Mouse (Mus musculus) 3134 (cell line): ENCODE measurements around the gene Krt81.

ENCODE experiments used
- DNase-seq: peaks from one replicate; pipeline ENCODE4 v3.0.0-alpha.2; 2011; ENCODE audit warnings: low spot score; ENCODE audit not compliant: insufficient read length; ENCODE audit errors: extremely low read depth

The Krt81 gene

DNA sequence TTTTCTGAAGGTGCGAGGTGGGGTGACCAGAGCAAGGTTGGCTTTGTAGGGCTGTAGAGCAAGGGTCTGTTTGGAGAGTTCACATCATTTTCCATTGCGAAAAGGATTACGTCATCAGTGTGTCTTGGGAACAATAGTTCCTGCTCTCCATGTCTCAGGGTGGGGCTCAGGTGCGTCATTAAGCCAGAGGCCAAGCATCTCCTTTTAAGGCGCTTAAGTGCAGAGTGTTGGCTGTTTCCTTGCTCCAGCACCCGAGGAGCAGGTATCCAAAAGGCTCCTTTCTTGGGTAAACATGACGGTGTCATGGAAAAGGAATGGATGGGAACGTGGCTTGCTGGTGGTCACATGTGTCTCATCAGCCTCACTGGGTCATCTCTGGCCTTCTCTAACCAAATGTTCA, 8.8 kb downstream of the Krt81 start:
- DNase-seq, result no peak

DNA sequence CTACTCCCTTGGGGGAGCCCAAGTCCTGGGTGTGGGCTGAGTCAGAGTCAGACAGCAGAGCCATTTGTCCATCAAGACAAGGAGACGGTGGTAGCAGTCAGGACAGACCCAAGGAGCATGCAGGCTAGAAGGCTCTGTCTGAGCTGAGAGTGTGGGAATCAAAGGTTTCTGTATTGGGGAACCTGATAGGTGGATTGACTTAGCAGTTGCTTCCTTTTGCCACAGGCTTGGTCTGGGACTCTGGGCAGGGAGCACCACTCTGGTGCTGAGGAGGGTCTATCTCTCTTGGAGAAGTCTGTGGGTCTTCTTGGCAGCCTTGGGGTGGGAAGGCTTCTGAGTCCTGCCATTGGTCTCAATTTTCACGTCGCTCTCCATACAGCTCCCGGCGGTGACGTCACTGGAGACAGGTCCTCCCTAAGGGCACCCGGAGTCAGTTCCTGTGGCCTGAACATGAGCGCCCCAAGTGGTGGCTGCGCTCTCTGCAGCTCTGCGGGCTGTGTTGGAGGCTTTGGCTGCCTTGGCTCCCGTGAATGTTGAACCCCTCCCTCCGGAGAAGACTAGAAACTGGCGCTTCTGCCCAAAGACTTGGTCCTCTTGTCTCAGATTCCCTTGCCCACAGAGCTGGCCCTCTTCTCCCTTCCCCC, 10.3 kb downstream of the Krt81 start:
- peak; percentile 84 for DNase-seq

DNA sequence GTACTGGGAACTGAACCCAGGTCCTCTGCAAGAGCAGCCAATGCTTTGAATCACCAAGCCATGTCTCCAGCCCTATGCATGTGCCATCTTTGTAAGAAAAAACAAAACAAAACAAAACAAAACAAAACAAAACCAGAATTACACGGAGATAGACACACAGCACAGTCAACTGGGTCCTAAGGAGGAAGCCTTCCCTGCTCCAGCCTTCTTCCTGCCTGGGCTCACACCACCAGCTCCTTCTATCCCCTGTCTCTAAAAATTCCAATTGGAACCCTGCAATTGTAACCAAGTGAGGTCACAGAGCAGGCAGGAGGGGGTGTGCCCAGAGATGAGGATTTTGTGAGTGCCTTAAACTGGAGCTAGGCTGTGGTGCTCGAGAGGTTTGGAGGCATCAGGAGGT, 16.1 kb downstream of the Krt81 start, which contains the start of gene Krt88:
TSS of gene Krt88 (plus strand) at position 301 of the 400 bp plus-strand sequence.
- no peak for DNase-seq

- DNase-seq, result no peak
These were observed 17.0 kb downstream of the Krt81 start for GRCm38 (mm10) chr15:101446572-101446971.

- no peak for DNase-seq
These were observed 22.7 kb downstream of the Krt81 start for GRCm38 (mm10) chr15:101440837-101441236.

DNA sequence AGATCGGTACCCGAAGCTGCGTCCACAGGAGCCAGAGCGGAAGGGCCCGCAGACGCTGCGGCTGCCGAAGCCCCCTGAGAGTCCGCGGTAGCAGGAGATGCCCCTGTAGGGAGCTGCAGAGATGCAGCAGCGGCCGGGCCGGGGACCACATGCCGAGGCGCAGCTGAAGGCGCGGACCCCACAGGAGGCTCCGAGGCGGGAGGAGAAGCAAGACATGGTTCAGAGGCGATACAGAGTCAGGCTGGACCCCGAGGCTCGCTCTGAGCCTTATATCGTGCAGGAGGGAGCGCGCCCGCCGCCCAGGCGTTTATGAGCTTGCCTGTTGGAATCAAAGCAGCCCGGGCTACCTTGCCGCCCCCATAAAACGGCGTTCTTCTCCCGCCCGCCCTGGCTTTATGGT, 25.0 kb downstream of the Krt81 start, which contains the start of gene Krt87:
TSS of gene Krt87 (minus strand) at position 250 of the 400 bp plus-strand sequence.
- DNase-seq, result no peak

DNA sequence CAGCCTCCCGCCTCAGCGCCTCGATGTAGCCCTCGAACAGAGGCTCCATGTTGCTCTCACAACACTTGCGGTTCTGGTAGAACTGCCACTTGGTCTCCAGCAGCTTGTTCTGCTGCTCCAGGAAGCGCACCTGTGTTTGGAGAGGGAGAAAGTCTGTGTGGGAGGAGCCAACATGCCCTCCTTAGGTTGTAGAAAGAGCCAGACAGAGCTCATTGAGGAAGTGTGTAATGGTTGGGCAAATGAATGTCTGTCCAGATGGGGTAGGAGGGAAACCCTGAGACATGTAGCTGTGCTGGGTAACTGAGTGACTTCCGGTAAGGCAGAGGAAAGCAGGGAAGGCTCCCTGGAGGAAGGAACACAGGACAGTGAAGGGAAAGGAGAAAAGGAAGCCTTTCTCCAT, 26.9 kb downstream of the Krt81 start:
- DNase-seq, result no peak

DNA sequence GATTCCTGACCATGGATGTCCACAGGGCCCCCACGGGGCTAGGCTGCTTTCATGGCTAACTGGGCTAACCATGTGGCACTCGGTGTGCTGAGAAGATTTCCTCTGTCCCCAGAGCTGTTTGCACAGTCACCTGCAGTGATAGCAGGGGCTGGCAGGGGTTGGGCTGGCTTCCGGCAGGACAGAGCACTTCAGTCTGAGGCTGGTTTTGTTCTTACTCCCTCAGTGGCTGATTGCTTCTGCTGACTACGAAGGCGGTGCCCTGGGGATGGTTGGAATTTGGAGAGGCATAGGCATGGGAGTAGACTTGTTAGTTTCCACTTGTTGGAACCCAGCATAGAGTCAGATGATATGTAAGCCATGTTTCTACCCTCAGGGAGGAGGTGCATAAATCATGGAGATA, 38.6 kb downstream of the Krt81 start:
- DNase-seq, result no peak

GRCm38 (mm10) chr15:101420903-101421302, 42.6 kb downstream of the Krt81 start:
- no peak for DNase-seq

- DNase-seq, result no peak
These were observed 44.6 kb downstream of the Krt81 start for GRCm38 (mm10) chr15:101418950-101419349.

DNA sequence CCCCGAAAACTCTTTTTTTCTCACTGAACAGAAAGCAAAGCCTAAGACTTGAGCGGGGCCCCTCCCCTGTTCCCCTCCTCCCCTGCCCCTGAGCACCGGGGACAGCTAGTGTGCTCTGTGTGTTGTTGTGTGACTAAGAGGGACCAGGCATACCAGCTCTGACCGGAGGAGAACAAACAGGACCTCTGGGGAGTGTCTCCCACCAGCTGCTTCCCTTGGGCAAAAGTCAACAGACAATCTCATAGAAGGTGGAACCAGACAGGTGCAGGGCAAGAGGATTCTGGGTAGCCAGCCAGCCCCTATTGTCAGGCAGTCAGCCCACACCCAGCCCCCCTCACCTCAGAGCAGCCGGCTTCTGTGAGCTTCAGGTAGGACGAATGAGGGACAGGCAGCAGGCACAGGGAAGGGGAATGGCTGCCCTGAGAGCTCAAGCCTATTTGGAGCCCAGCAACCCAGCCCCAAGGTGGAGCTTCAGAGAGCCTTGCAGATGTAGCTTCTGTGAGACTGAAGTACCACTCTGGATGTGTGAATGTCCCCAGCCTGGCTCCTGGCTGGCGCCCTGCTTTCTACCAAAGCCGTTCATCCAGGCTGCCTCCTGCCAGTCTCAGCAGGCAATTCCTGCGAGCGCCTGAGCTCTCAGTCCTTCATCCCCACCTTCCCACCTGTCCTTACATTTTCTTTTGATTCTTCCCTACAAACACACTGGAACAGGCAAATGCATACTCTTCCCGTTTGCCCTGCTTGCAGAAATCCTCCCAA, 48.6 kb downstream of the Krt81 start:
- DNase-seq, result no peak

DNA sequence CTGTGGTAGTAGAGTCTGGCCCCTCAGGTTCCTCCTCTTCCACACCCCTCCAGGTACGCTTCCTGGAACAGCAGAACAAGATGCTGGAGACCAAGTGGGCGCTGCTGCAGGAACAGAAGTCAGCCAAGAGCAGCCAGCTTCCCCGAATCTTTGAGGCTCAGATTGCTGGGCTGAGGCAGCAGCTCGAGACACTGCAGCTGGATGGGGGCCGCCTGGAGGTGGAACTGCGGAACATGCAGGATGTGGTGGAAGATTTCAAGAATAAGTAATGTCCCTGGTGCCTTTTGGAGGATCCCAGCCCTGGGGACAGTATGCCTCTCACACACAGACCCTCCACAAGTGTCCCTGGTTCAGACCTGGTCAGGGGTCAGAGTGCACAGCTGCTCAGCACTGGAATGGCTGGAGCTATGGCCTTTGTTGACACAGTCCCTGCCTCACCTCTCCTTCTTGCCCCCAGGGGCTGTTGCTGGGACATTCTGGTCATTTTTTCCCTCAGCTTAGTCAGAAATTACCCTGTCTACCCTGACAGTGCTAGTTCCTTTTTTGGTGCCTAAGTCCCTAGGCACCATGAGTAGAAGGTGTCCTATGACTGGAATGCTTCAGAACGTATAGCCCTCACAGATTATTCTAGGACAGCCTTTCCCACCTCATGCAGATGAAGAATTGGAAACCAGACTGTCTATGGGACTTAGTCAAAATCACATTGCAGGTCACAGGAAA, 49.5 kb downstream of the Krt81 start:
- DNase-seq, result peak; percentile 23

GRCm38 (mm10) chr15:101412188-101412587, 51.4 kb downstream of the Krt81 start:
- DNase-seq, result no peak

- peak; percentile 26 for DNase-seq
These were observed 52.8 kb downstream of the Krt81 start, which contains the start of gene Krt7 for GRCm38 (mm10) chr15:101410775-101411174. Krt7 (plus strand) TSS chr15:101411043.
